Mouse (Mus musculus): ENCODE data around the gene Olfr728.

Olfr728 gene

GRCm38 (mm10) chr14:50142580-50142979 is at the start of gene Olfr728:
TSS of gene Olfr728 (minus strand) at chr14:50142680.
- DNase-seq (ENCODE audit: low spot score), result no peak

GRCm38 (mm10) chr14:50188098-50188497 is 45.6 kb upstream of the Olfr728 start, which contains the start of gene Olfr730:
TSS of gene Olfr730 (minus strand) at chr14:50188198.
- DNase-seq (ENCODE audit: low spot score), result no peak

- DNase-seq (ENCODE audit: low spot score), result no peak
Observed at GRCm38 (mm10) chr14:50152810-50153209, 10.3 kb upstream of the Olfr728 start, which contains the start of gene Olfr729. TSS of gene Olfr729 (minus strand) at chr14:50152910.

- no peak for DNase-seq (ENCODE audit: low spot score)
Observed at GRCm38 (mm10) chr14:50122886-50123285, 19.6 kb downstream of the Olfr728 start, which contains the start of gene Olfr727. TSS of gene Olfr727 (plus strand) at chr14:50123186.

- no peak for DNase-seq (ENCODE audit: low spot score)
Observed at GRCm38 (mm10) chr14:50090853-50091252, 51.6 kb downstream of the Olfr728 start, which contains the start of gene Olfr726. TSS of gene Olfr726 (minus strand) at chr14:50090953.
